Mouse (Mus musculus) lung, postnatal 14 days (tissue): ENCODE measurements around the gene Pkib.

Source experiments
- DNase-seq: peaks from one replicate; pipeline ENCODE4 v3.0.0; 2021

The Pkib gene

GRCm38 (mm10) chr10:57631896-57632867 is at the start of gene Pkib:
Gene Pkib (plus strand): TSS chr10:57631981.
- peak; percentile 52 for DNase-seq

- peak; percentile 7 for DNase-seq
These were observed 47.9 kb upstream of the Pkib start for GRCm38 (mm10) chr10:57583927-57584326.

- DNase-seq, result no peak
These were observed 37.5 kb upstream of the Pkib start for GRCm38 (mm10) chr10:57594266-57594665.

- DNase-seq, result no peak
These were observed 34.6 kb upstream of the Pkib start for GRCm38 (mm10) chr10:57597172-57597571.

- DNase-seq, result no peak
These were observed 28.8 kb upstream of the Pkib start for GRCm38 (mm10) chr10:57602951-57603350.

- DNase-seq, result no peak
These were observed 8.5 kb upstream of the Pkib start for GRCm38 (mm10) chr10:57623311-57623710.

- DNase-seq, result no peak
These were observed 4.0 kb upstream of the Pkib start for GRCm38 (mm10) chr10:57627773-57628172.

- no peak for DNase-seq
These were observed 1.2 kb upstream of the Pkib start for GRCm38 (mm10) chr10:57630557-57630956.

GRCm38 (mm10) chr10:57632868-57633240 is 1.1 kb downstream of the Pkib start:
- no peak for DNase-seq

GRCm38 (mm10) chr10:57636970-57637369 is 5.2 kb downstream of the Pkib start:
- DNase-seq, result no peak

GRCm38 (mm10) chr10:57638250-57638649 is 6.5 kb downstream of the Pkib start:
- no peak for DNase-seq

- DNase-seq, result no peak
These were observed 7.8 kb downstream of the Pkib start for GRCm38 (mm10) chr10:57639540-57639939.

GRCm38 (mm10) chr10:57653297-57653696 is 21.5 kb downstream of the Pkib start:
- DNase-seq, result no peak

GRCm38 (mm10) chr10:57660505-57660904 is 28.7 kb downstream of the Pkib start:
- DNase-seq, result no peak

- no peak for DNase-seq
These were observed 32.0 kb downstream of the Pkib start for GRCm38 (mm10) chr10:57663758-57664157.

- DNase-seq, result no peak
These were observed 32.5 kb downstream of the Pkib start for GRCm38 (mm10) chr10:57664253-57664652.

GRCm38 (mm10) chr10:57675740-57676139 is 44.0 kb downstream of the Pkib start:
- DNase-seq, result no peak

GRCm38 (mm10) chr10:57687999-57688398 is 56.2 kb downstream of the Pkib start:
- no peak for DNase-seq

- DNase-seq, result no peak
These were observed 58.4 kb downstream of the Pkib start for GRCm38 (mm10) chr10:57690161-57690560.

GRCm38 (mm10) chr10:57702246-57702645 is 70.5 kb downstream of the Pkib start:
- peak; percentile 15 for DNase-seq

- DNase-seq, result no peak
These were observed 89.3 kb downstream of the Pkib start for GRCm38 (mm10) chr10:57721035-57721434.

GRCm38 (mm10) chr10:57722363-57722762 is 90.6 kb downstream of the Pkib start:
- no peak for DNase-seq

GRCm38 (mm10) chr10:57727666-57728065 is 95.9 kb downstream of the Pkib start:
- peak; percentile 28 for DNase-seq

GRCm38 (mm10) chr10:57731672-57732071 is 99.9 kb downstream of the Pkib start:
- DNase-seq, result no peak

- no peak for DNase-seq
These were observed 109.0 kb downstream of the Pkib start for GRCm38 (mm10) chr10:57740733-57741132.
